Mouse (Mus musculus) brown adipose tissue, adult 24 weeks (tissue): ENCODE results near the gene Ulk3. TPM values are rescaled to one million over a fixed set of nuclear protein-coding genes. Genes with fewer than 3 reads are reported as not detected.

ENCODE experiments used
- H3K27ac ChIP-seq: fragments of 200-500 bp; replicated peaks from 2 replicates; pipeline ENCODE4 v1.5.1; 2012; ENCODE audit warnings: low read depth, mild to moderate bottlenecking, low read length
- H3K4me1 ChIP-seq: fragments of 200-500 bp; 2 replicates; pipeline ENCODE4 v1.6.1; 2012; ENCODE audit warnings: low read length, mixed read lengths; ENCODE audit not compliant: control insufficient read depth, insufficient read depth, insufficient read length
- H3K4me3 ChIP-seq: fragments of 200-500 bp; 2 replicates; pipeline ENCODE4 v1.5.1; 2012; ENCODE audit warnings: low read depth, mild to moderate bottlenecking, low read length, moderate library complexity; ENCODE audit not compliant: insufficient read depth
- polyA plus RNA-seq: library from polyadenylated mRNA; stranded (reverse); fragments of >200 nt; gene quantifications from 2 replicates; pipeline ENCODE4 v1.2.4, GENCODE M21; 2012; ENCODE audit not compliant: missing spikeins, insufficient read depth, insufficient read length

The Ulk3 gene
- 3.6 and 5.1 TPM in 2 replicates for polyA plus RNA-seq

- Histone ChIP-seq H3K4me1 (no peaks in the 10 kb centered on the region), H3K4me3 (peak within 1 kb of the TSS; percentile 91), H3K27ac (peak within 1 kb of the TSS; percentile 7; the same call in 1 of the 2 replicates)
These were observed at the start of gene Ulk3 for GRCm38 (mm10) chr9:57589224-57590126. Ulk3 (plus strand) TSS chr9:57589452.

DNA sequence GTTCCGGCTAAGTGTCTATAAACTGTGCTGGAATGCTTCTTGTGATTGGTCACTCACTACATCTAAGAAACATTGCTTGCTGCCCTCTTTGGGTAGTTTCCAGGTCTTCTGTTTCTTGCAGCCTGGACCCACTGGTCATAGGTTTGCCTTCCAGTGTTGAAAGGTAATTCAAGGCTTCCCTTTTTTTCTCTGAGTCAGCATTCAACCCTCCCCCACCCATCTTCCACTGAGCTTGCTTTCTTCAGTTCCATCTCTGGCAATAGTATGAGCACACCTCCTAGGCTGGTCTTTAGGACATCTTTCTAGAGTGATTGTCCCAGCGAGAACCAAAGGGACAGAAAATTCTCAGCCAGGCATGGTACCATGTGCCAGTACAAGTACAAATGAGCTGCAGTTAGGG is 49.7 kb upstream of the Ulk3 start:
- H3K4me3 ChIP-seq, result no peak overlapping the region
- H3K4me1 ChIP-seq, result no peaks in the 10 kb centered on the region; the same call in 1 of the 2 replicates
- H3K27ac ChIP-seq, result no peak overlapping the region

DNA sequence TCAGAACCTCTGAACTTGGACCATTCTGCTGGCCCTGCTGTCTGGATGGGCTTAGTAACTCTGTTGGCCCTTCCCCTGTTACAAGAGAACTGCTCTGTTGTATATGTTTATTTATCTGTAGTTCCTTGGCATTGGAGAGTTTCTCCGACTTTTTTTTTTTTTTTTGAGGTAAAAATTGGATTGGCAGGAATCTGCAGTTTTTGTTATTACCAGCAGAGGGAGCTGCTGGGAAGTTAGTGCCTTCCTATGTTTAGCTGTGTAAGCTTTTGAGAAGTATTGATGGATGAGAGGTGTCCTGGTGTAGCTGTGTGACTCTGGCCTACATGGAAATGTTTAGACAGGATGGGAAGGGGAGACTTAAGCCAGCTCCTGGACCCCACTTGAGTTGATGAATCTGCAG is 47.9 kb upstream of the Ulk3 start:
- H3K27ac ChIP-seq, result no peak overlapping the region
- H3K4me3 ChIP-seq, result no peak overlapping the region
- no peaks in the 10 kb centered on the region; the same call in 1 of the 2 replicates for H3K4me1 ChIP-seq

- Histone ChIP-seq H3K4me3 (no peak overlapping the region), H3K27ac (no peak overlapping the region), H3K4me1 (no peaks in the 10 kb centered on the region)
These were observed 45.3 kb upstream of the Ulk3 start for GRCm38 (mm10) chr9:57543951-57544350.

GRCm38 (mm10) chr9:57547287-57547686 is 42.0 kb upstream of the Ulk3 start:
- H3K4me1 ChIP-seq, result peaks cover 5% of the 10 kb centered on the region; the same call in 1 of the 2 replicates
- H3K4me3 ChIP-seq, result no peak overlapping the region
- no peak overlapping the region for H3K27ac ChIP-seq

- no peak overlapping the region for H3K27ac ChIP-seq
These were observed 41.4 kb upstream of the Ulk3 start for GRCm38 (mm10) chr9:57547869-57548268.

DNA sequence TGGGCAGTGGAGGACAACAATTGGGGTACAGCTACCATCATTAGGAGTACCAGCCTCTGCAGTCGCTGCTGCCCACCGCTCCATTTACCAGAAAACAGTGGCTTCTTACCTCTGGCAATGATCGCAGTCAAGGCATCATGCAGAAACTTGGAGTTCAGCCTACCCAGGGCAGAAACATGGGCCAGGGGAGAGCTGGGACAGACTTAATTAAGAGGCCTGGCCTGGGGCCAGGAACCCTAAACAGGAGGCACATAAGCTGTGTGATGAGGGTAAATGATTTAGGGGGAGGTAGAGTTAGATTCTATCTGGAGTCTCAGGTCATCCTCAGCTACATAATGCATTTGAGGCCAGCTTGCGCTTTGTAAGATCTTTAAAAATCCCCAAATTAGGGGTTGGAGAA is 40.1 kb upstream of the Ulk3 start:
- Histone ChIP-seq H3K4me1 (peaks cover 5% of the 10 kb centered on the region; the same call in 1 of the 2 replicates), H3K27ac (no peak overlapping the region), H3K4me3 (no peak overlapping the region)

More at GRCm38 (mm10) chr9:57547869-57548268, 41.4 kb upstream of the Ulk3 start:
- Histone ChIP-seq H3K4me1 (peaks cover 5% of the 10 kb centered on the region; the same call in 1 of the 2 replicates), H3K4me3 (no peak overlapping the region)

DNA sequence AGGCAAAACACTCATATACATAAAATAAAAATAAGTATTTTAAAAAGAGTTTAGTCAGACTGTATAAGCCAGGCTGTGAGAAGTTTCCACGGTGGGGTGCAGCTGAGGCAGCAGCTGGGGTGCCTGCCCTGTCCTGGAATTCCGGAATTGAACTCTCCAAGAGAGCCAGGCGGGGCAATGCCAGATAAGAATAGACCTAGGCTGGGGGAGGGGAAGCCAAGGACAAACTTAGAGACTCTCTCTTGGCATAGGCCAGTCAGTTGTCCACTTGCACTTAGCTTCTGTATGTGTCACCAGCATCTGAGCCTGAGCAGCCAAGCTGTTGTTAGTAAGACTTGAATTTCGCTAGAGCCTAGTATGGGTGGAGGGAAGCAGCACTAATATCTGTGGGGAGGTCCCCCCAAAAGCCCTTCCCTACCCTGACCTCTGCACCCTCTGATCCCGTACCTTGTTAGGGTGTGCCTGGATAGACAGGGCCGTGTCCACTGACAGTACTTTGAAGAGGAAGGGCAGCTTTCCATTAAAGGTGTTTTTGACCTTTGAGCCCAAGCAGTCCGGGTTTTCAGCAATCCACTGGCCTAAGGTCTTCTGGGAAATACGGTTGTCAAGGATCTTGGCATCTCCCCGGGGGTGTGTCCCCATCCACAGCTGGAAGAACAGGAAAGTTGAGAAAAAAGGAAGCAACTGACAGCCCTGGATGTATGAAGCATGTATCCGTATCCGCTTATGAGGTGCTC is 39.0 kb upstream of the Ulk3 start:
- Histone ChIP-seq H3K27ac (no peak overlapping the region), H3K4me3 (no peak overlapping the region)

GRCm38 (mm10) chr9:57552139-57552887 is 36.9 kb upstream of the Ulk3 start, which contains the start of gene Mpi:
Mpi (minus strand) TSS chr9:57552763.
- H3K27ac ChIP-seq, result peak within 1 kb of the TSS; percentile 40; the same call in 1 of the 2 replicates

More for the DNA sequence above, 39.0 kb upstream of the Ulk3 start:
- peaks cover 5% of the 10 kb centered on the region; the same call in 1 of the 2 replicates for H3K4me1 ChIP-seq

DNA sequence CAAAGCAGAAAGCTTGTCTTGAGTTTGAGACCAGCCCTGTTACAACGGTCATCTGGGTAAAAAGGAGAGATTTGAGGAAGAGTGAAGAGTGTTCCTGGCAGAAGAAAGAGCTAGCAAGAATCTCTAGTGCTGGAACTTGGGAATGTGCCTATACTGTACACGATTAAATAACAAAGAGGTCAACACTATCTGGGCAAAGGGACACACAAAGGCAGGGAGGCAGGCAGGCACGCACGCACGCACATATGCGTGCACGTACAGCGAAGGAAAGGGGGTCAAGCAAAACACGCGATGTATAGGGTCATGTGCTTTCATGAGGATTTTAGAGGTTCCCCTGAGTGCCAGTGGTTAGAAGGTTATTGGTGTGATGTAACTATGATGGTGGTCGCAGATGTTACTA is 36.1 kb upstream of the Ulk3 start:
- Histone ChIP-seq H3K4me3 (no peak overlapping the region), H3K27ac (no peak overlapping the region), H3K4me1 (peaks cover 5% of the 10 kb centered on the region; the same call in 1 of the 2 replicates)

More at GRCm38 (mm10) chr9:57552139-57552887, 36.9 kb upstream of the Ulk3 start, which contains the start of gene Mpi:
- peaks cover 5% of the 10 kb centered on the region; the same call in 1 of the 2 replicates for H3K4me1 ChIP-seq
- H3K4me3 ChIP-seq, result peak within 1 kb of the TSS; percentile 91

DNA sequence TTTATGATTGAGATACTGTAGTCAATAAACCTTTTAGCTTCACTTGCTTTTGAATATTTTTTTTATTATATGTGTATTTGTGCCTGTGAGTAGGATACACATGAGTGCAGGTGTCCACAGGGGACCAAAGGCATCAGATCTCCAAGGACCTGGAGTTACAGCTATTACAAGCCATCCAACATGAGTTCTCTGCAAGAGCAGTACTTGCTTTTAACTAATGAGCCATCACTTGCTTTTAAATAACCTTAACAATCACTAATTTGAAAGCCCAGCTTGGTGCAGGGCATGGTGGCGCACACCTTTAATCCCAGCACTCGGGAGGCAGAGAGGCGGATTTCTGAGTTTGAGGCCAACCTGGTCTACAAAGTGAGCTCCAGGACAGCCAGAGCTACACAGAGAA is 34.5 kb upstream of the Ulk3 start:
- no peak overlapping the region for H3K4me3 ChIP-seq
- H3K27ac ChIP-seq, result no peak overlapping the region
- peaks cover 5% of the 10 kb centered on the region; the same call in 1 of the 2 replicates for H3K4me1 ChIP-seq

GRCm38 (mm10) chr9:57557215-57557614 is 32.0 kb upstream of the Ulk3 start:
- H3K4me1 ChIP-seq, result peaks cover 7% of the 10 kb centered on the region; the same call in 1 of the 2 replicates
- H3K4me3 ChIP-seq, result no peak overlapping the region

GRCm38 (mm10) chr9:57558625-57559024 is 30.6 kb upstream of the Ulk3 start:
- Histone ChIP-seq H3K27ac (no peak overlapping the region; the same call in 1 of the 2 replicates), H3K4me3 (no peak overlapping the region), H3K4me1 (peaks cover 12% of the 10 kb centered on the region)

More at GRCm38 (mm10) chr9:57557215-57557614, 32.0 kb upstream of the Ulk3 start:
- H3K27ac ChIP-seq, result no peak overlapping the region

GRCm38 (mm10) chr9:57559568-57559967 is 29.7 kb upstream of the Ulk3 start:
- H3K4me1 ChIP-seq, result peaks cover 12% of the 10 kb centered on the region
- H3K27ac ChIP-seq, result no peak overlapping the region
- no peak overlapping the region for H3K4me3 ChIP-seq
